Mouse (Mus musculus) neural tube, embryonic 15.5 days (tissue): ENCODE results near the gene Prrt2. TPM values are rescaled to one million over a fixed set of nuclear protein-coding genes. Genes with fewer than 3 reads are reported as not detected.

ENCODE experiments used
- ATAC-seq: fragments of 200-750 bp; cut with Nextera tagmentation; 2 replicates; pipeline ENCODE4 v1.8.0; 2017; ENCODE audit warnings: mild to moderate bottlenecking, moderate TSS enrichment, moderate library complexity; ENCODE audit not compliant: low FRiP score
- H3K27ac ChIP-seq: fragments of 300-500 bp; sonication (generic); replicated peaks from 2 replicates; pipeline ENCODE4 v1.5.1; 2015; ENCODE audit warnings: mild to moderate bottlenecking, inconsistent platforms
- H3K27me3 ChIP-seq: fragments of 300-500 bp; sonication (generic); replicated peaks from 2 replicates; pipeline ENCODE4 v1.6.1; 2015; ENCODE audit warnings: inconsistent platforms
- H3K36me3 ChIP-seq: fragments of 300-500 bp; sonication (generic); 2 replicates; pipeline ENCODE4 v1.6.1; 2015; ENCODE audit warnings: inconsistent platforms
- H3K4me1 ChIP-seq: fragments of 300-500 bp; sonication (generic); 2 replicates; pipeline ENCODE4 v1.6.1; 2015; ENCODE audit warnings: inconsistent platforms
- H3K4me2 ChIP-seq: fragments of 300-500 bp; sonication (generic); 2 replicates; pipeline ENCODE4 v1.6.1; 2015; ENCODE audit warnings: inconsistent platforms, mild to moderate bottlenecking, moderate library complexity
- H3K4me3 ChIP-seq: fragments of 300-500 bp; sonication (generic); replicated peaks from 2 replicates; pipeline ENCODE4 v1.5.1; 2015; ENCODE audit warnings: mild to moderate bottlenecking, inconsistent platforms
- H3K9ac ChIP-seq: fragments of 300-500 bp; sonication (generic); replicated peaks from 2 replicates; pipeline ENCODE4 v1.6.1; 2015; ENCODE audit warnings: mild to moderate bottlenecking, inconsistent platforms
- H3K9me3 ChIP-seq: fragments of 300-500 bp; sonication (generic); replicated peaks from 2 replicates; pipeline ENCODE4 v1.6.1; 2016; ENCODE audit warnings: inconsistent platforms
- WGBS: fragments of 180-500 bp; shearing (Covaris S2); methylation state at CpG from one replicate; pipeline ENCODE4 v1.1.7; 2015; ENCODE audit warnings: mixed read lengths; 5-methylcytosine and 5-hydroxymethylcytosine counted together
- polyA plus RNA-seq: library from polyadenylated mRNA; unstranded; fragments of >200 nt; fragmentation: Nextera tagmentation; extraction: Ambion mirVana; gene quantifications from 2 replicates; pipeline ENCODE4 v1.2.1, GENCODE M21; 2015

The Prrt2 gene
- polyA plus RNA-seq, 1 experiment from 2014 or later, result 72.5 TPM

GRCm38 (mm10) chr7:127025556-127026160, 4.6 kb upstream of the Prrt2 start:
- no peak for ATAC-seq
- WGBS, result under 1% methylated on average over 60 of the region's 65 CpGs

GRCm38 (mm10) chr7:127024755-127025555, 3.9 kb upstream of the Prrt2 start:
- WGBS, result under 1% methylated on average over 30 of the region's 30 CpGs
- Histone ChIP-seq H3K9me3 (no peaks in the 10 kb centered on the region), H3K27ac (peak overlapping the region; percentile 100), H3K36me3 (peaks cover 23% of the 10 kb centered on the region), H3K4me2 (peak overlapping the region; percentile 90), H3K4me3 (peak overlapping the region; percentile 65), H3K9ac (peak overlapping the region; percentile 99), H3K4me1 (peaks cover 68% of the 10 kb centered on the region), H3K27me3 (no peaks in the 10 kb centered on the region)
- peak; percentile 29 for ATAC-seq

More at GRCm38 (mm10) chr7:127025556-127026160, 4.6 kb upstream of the Prrt2 start:
- H3K36me3 ChIP-seq, result peaks cover 23% of the 10 kb centered on the region
- peaks cover 61% of the 10 kb centered on the region for H3K4me1 ChIP-seq
- H3K4me2 ChIP-seq, result peak overlapping the region; percentile 90
- H3K27me3 ChIP-seq, result no peaks in the 10 kb centered on the region
- H3K9me3 ChIP-seq, result no peaks in the 10 kb centered on the region
- peak overlapping the region; percentile 100 for H3K27ac ChIP-seq
- H3K9ac ChIP-seq, result peak overlapping the region; percentile 99
- peak overlapping the region; percentile 65 for H3K4me3 ChIP-seq

- H3K27ac ChIP-seq, result peak overlapping the region; percentile 100
- H3K9ac ChIP-seq, result peak overlapping the region; percentile 99
- 27% methylated on average over 19 of the region's 19 CpGs for WGBS
- H3K9me3 ChIP-seq, result no peaks in the 10 kb centered on the region
- H3K4me1 ChIP-seq, result peaks cover 76% of the 10 kb centered on the region
- H3K36me3 ChIP-seq, result peaks cover 23% of the 10 kb centered on the region
- no peaks in the 10 kb centered on the region for H3K27me3 ChIP-seq
- H3K4me3 ChIP-seq, result peak overlapping the region; percentile 65
- no peak for ATAC-seq
- H3K4me2 ChIP-seq, result peak overlapping the region; percentile 90
Observed at GRCm38 (mm10) chr7:127023896-127024690, 3.1 kb upstream of the Prrt2 start.

- Histone ChIP-seq H3K9me3 (no peaks in the 10 kb centered on the region), H3K4me2 (peak overlapping the region; percentile 90), H3K36me3 (peaks cover 23% of the 10 kb centered on the region), H3K4me3 (peak overlapping the region; percentile 65), H3K27me3 (no peaks in the 10 kb centered on the region), H3K27ac (peak overlapping the region; percentile 33; the same call in 1 of the 2 replicates), H3K9ac (peak overlapping the region; percentile 99), H3K4me1 (peaks cover 77% of the 10 kb centered on the region)
- WGBS, result 75% methylated on average over 13 of the region's 13 CpGs
- ATAC-seq, result no peak
Observed at GRCm38 (mm10) chr7:127023272-127023691, 2.3 kb upstream of the Prrt2 start.

GRCm38 (mm10) chr7:127022528-127023271, 1.7 kb upstream of the Prrt2 start:
- Histone ChIP-seq H3K4me2 (peak overlapping the region; percentile 90), H3K9me3 (no peaks in the 10 kb centered on the region), H3K9ac (peak overlapping the region; percentile 99; the same call in 1 of the 2 replicates), H3K4me1 (peaks cover 77% of the 10 kb centered on the region), H3K27me3 (no peaks in the 10 kb centered on the region), H3K36me3 (peaks cover 23% of the 10 kb centered on the region), H3K27ac (peak overlapping the region; percentile 33; the same call in 1 of the 2 replicates), H3K4me3 (0 out of 2 replicates have a peak overlapping the region, but pooled peaks have one; percentile 0)
- WGBS, result 84% methylated on average over 7 of the region's 7 CpGs
- ATAC-seq, result no peak

- peaks cover 23% of the 10 kb centered on the region for H3K36me3 ChIP-seq
- peak overlapping the region; percentile 88 for H3K4me2 ChIP-seq
- H3K27ac ChIP-seq, result peak overlapping the region; percentile 98
- peaks cover 79% of the 10 kb centered on the region for H3K4me1 ChIP-seq
- ATAC-seq, result no peak
- H3K9me3 ChIP-seq, result no peaks in the 10 kb centered on the region
- H3K4me3 ChIP-seq, result peak overlapping the region; percentile 59
- 37% methylated on average over 5 of the region's 5 CpGs for WGBS
- H3K27me3 ChIP-seq, result no peaks in the 10 kb centered on the region
- H3K9ac ChIP-seq, result peak overlapping the region; percentile 99
Observed at GRCm38 (mm10) chr7:127021563-127022527, 834 bp upstream of the Prrt2 start.

GRCm38 (mm10) chr7:127020491-127020890, 520 bp downstream of the Prrt2 start:
- H3K27me3 ChIP-seq, result no peaks in the 10 kb centered on the region
- 31% methylated on average over 5 of the region's 5 CpGs for WGBS
- peak overlapping the region; percentile 77 for H3K9ac ChIP-seq
- peak overlapping the region; percentile 88 for H3K4me2 ChIP-seq
- H3K27ac ChIP-seq, result peak overlapping the region; percentile 98
- no peak for ATAC-seq
- peaks cover 25% of the 10 kb centered on the region for H3K36me3 ChIP-seq
- H3K4me3 ChIP-seq, result peak overlapping the region; percentile 59
- H3K4me1 ChIP-seq, result peaks cover 87% of the 10 kb centered on the region
- H3K9me3 ChIP-seq, result no peaks in the 10 kb centered on the region

- WGBS, result 55% methylated on average over 3 of the region's 3 CpGs
- peak overlapping the region; percentile 59 for H3K4me3 ChIP-seq
Observed at GRCm38 (mm10) chr7:127020031-127020430, 980 bp downstream of the Prrt2 start.

GRCm38 (mm10) chr7:127019306-127019960, 1.6 kb downstream of the Prrt2 start:
- Histone ChIP-seq H3K36me3 (peaks cover 32% of the 10 kb centered on the region), H3K4me1 (peaks cover 90% of the 10 kb centered on the region), H3K9ac (peak overlapping the region; percentile 77), H3K27me3 (no peaks in the 10 kb centered on the region), H3K4me2 (peak overlapping the region; percentile 88), H3K9me3 (no peaks in the 10 kb centered on the region), H3K4me3 (peak overlapping the region; percentile 59), H3K27ac (peak overlapping the region; percentile 98)
- ATAC-seq, result no peak
- WGBS, result 77% methylated on average over 14 of the region's 14 CpGs

More at GRCm38 (mm10) chr7:127020031-127020430, 980 bp downstream of the Prrt2 start:
- peak overlapping the region; percentile 98 for H3K27ac ChIP-seq
- no peaks in the 10 kb centered on the region for H3K27me3 ChIP-seq
- peaks cover 90% of the 10 kb centered on the region for H3K4me1 ChIP-seq
- ATAC-seq, result no peak
- H3K4me2 ChIP-seq, result peak overlapping the region; percentile 88
- H3K36me3 ChIP-seq, result peaks cover 30% of the 10 kb centered on the region
- H3K9ac ChIP-seq, result peak overlapping the region; percentile 77
- H3K9me3 ChIP-seq, result no peaks in the 10 kb centered on the region
